Mouse (Mus musculus): Measurements from ENCODE around the gene Rras.

Gene Rras

DNA sequence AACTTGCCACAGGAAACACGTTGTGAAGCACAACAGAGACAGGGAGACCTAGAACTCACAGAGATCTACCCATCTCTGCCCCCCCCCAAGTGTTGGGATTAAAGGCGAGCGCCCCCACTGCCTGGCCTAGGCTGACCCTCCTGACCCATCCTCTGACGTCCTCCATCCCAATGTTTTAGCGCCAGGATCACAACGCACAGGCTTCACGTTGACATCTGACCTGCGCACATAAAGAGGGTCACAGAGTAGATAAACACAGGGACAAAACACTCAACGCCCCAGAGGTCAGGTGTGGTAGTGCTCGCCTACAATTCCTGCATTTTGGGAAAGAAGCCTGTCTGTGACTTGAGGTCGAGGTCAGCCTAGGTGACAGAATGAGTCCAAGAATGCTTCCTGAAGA is 18.9 kb downstream of the Rras start:
- peaks cover 28% of the 10 kb centered on the region for H3K4me1 ChIP-seq (replicated peaks; ENCODE audit: low read depth, low read length)
- no peaks in the 10 kb centered on the region for H3K9me3 ChIP-seq (ENCODE audit: low read length)
- H3K36me3 ChIP-seq (ENCODE audit: insufficient read depth, low read length): peaks cover 99% of the 10 kb centered on the region
- H3K27me3 ChIP-seq (ENCODE audit: insufficient read depth, low read length): no peaks in the 10 kb centered on the region
- TF ChIP-seq POU5F1 (IDR thresholded peaks at IDR 0.05; ENCODE audit: borderline replicate concordance, low read length): no peak
- no peak for TF ChIP-seq NANOG (IDR thresholded peaks at IDR 0.05; ENCODE audit: borderline replicate concordance, low read length)
- no peak for TF ChIP-seq CTCF (conservative IDR thresholded peaks at IDR 0.05; ENCODE audit: low read length)
- no peak overlapping the region for H3K4me3 ChIP-seq (replicated peaks; ENCODE audit: low read length)

DNA sequence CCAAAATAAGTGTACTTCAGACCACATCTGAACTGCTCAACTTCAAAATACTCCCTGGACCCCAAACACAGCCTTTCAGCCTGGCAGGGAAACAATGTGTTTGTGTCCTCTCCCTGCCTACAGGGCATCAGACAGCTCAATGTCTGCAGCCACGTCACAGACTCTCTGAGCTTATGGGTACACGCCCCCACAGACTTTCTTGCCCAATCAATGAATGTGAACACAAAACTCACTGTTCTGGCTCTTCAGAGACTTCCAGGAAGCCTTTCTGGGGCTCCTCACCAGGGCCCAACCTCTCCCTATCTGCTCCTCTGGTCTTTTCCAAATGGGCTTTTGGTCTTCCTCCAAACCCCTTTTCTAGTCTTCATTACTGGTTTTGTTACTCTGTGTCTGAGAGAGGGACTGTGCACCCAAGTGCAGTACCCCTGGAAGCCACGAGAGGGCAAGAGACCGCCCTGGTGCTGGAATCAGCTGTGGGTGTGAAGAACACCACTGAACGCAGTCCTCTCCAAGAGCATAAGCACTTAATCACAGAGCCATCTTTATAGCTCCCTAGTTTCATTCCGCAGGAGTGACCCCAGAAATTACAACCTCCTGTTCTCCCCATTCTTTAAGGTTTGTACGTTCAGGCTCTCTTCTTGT is 20.1 kb downstream of the Rras start:
- Histone ChIP-seq H3K4me3 (replicated peaks; ENCODE audit: low read length) (no peak overlapping the region), H3K9me3 (ENCODE audit: low read length) (no peaks in the 10 kb centered on the region), H3K36me3 (ENCODE audit: insufficient read depth, low read length) (peaks cover 99% of the 10 kb centered on the region), H3K27me3 (ENCODE audit: insufficient read depth, low read length) (no peaks in the 10 kb centered on the region), H3K4me1 (replicated peaks; ENCODE audit: low read depth, low read length) (peaks cover 29% of the 10 kb centered on the region)
- peak; percentile 99 for TF ChIP-seq CTCF (conservative IDR thresholded peaks at IDR 0.05; ENCODE audit: low read length)
- no peak for TF ChIP-seq POU5F1 (IDR thresholded peaks at IDR 0.05; ENCODE audit: borderline replicate concordance, low read length)
- no peak for TF ChIP-seq NANOG (IDR thresholded peaks at IDR 0.05; ENCODE audit: borderline replicate concordance, low read length)

DNA sequence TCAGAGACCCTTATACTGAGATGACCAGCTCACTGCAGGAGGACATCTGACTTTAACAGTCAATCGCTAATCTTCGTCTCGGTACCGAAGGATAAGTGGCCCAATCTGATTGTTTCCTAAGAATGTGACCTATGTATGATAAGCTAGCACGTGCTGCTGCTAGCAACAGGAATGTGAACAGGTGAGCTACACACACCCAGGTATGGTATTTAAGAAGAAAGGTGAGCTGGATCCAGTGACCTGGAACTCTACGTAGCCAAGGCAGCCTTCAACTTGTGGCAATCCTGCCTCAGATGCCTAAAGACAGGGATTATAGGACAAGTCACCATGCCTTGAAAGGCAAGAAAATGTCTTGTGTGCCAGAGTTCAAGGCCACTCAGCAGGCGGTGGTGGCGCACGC is 20.6 kb downstream of the Rras start:
- TF ChIP-seq NANOG (IDR thresholded peaks at IDR 0.05; ENCODE audit: borderline replicate concordance, low read length): no peak
- no peak for TF ChIP-seq POU5F1 (IDR thresholded peaks at IDR 0.05; ENCODE audit: borderline replicate concordance, low read length)
- TF ChIP-seq CTCF (conservative IDR thresholded peaks at IDR 0.05; ENCODE audit: low read length): no peak
- Histone ChIP-seq H3K36me3 (ENCODE audit: insufficient read depth, low read length) (peaks cover 99% of the 10 kb centered on the region), H3K27me3 (ENCODE audit: insufficient read depth, low read length) (no peaks in the 10 kb centered on the region), H3K9me3 (ENCODE audit: low read length) (no peaks in the 10 kb centered on the region), H3K4me3 (replicated peaks; ENCODE audit: low read length) (no peak overlapping the region), H3K4me1 (replicated peaks; ENCODE audit: low read depth, low read length) (peaks cover 35% of the 10 kb centered on the region)

DNA sequence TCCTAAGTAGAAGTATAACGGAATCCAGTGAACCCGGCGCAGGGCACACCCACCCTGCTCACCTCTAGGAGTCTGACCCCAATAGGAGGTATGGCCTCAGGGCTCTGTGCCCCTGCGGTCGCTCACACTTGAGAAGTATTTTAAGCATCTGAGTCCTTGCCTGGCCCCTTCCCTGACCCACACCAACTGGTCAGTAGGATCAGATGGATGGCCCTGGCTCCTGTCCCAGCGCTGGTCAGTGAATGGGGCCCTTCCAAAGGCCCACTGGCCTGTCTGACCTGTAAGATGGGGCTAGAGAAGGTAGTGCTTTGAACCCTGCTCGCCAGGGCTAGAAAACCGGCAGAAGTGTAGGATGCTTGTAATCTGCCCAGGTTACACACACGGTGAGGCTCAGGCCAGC is 23.1 kb downstream of the Rras start:
- no peaks in the 10 kb centered on the region for H3K9me3 ChIP-seq (ENCODE audit: low read length)
- H3K4me3 ChIP-seq (replicated peaks; ENCODE audit: low read length): no peak overlapping the region
- peaks cover 93% of the 10 kb centered on the region for H3K36me3 ChIP-seq (ENCODE audit: insufficient read depth, low read length)
- TF ChIP-seq NANOG (IDR thresholded peaks at IDR 0.05; ENCODE audit: borderline replicate concordance, low read length): no peak
- TF ChIP-seq POU5F1 (IDR thresholded peaks at IDR 0.05; ENCODE audit: borderline replicate concordance, low read length): no peak
- no peak for TF ChIP-seq CTCF (conservative IDR thresholded peaks at IDR 0.05; ENCODE audit: low read length)
- peaks cover 42% of the 10 kb centered on the region for H3K4me1 ChIP-seq (replicated peaks; ENCODE audit: low read depth, low read length)
- no peaks in the 10 kb centered on the region for H3K27me3 ChIP-seq (ENCODE audit: insufficient read depth, low read length)

DNA sequence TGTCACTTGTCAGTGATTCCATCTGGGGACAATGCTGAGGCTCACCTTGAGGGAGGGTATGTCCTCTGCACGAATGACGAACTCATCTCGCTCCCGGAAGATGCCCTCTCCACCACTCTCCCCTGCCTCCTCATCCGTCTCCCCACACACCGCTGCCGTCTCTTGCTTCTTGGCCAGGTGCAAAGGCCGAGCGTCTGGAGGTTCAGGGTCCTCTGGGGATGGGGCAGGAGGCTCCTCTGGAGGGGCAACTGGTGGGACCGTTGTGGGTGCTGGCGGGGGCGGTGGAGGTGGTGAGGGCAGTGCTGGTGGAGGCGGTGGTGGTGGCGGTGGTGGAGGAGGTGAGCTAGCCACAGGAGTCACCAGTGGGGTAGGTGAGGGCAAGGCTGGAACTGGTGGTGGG is 25.5 kb downstream of the Rras start:
- TF ChIP-seq POU5F1 (IDR thresholded peaks at IDR 0.05; ENCODE audit: borderline replicate concordance, low read length) (no peak), CTCF (conservative IDR thresholded peaks at IDR 0.05; ENCODE audit: low read length) (no peak), NANOG (IDR thresholded peaks at IDR 0.05; ENCODE audit: borderline replicate concordance, low read length) (no peak)
- Histone ChIP-seq H3K27me3 (ENCODE audit: insufficient read depth, low read length) (no peaks in the 10 kb centered on the region), H3K4me3 (replicated peaks; ENCODE audit: low read length) (peak overlapping the region; percentile 49; the same call in 1 of the 2 replicates), H3K4me1 (replicated peaks; ENCODE audit: low read depth, low read length) (peaks cover 49% of the 10 kb centered on the region), H3K9me3 (ENCODE audit: low read length) (no peaks in the 10 kb centered on the region), H3K36me3 (ENCODE audit: insufficient read depth, low read length) (peaks cover 93% of the 10 kb centered on the region)

DNA sequence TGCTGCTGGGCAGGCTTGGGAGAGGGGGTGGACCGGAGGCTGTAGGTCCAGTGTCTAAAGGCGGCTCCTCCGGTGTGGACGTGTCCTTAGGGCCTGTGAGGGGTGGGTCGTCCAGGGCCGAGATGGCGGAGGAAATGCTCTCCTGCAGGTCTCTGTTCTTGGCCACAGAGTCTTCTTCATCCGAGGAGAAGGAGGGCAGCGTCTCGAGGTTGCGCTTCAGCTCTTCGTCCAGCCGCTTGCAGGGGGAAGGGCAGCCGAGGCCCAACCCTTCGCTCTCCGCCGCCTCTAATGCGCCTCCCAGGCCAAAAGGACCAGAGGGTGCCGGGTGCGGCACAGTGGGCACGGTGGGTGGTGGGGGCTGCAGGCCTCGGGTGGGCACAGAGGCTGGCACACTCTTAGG is 28.0 kb downstream of the Rras start:
- TF ChIP-seq CTCF (conservative IDR thresholded peaks at IDR 0.05; ENCODE audit: low read length) (no peak), POU5F1 (IDR thresholded peaks at IDR 0.05; ENCODE audit: borderline replicate concordance, low read length) (no peak), NANOG (IDR thresholded peaks at IDR 0.05; ENCODE audit: borderline replicate concordance, low read length) (no peak)
- H3K4me3 ChIP-seq (replicated peaks; ENCODE audit: low read length): peak overlapping the region; percentile 41; the same call in 1 of the 2 replicates
- peaks cover 92% of the 10 kb centered on the region for H3K36me3 ChIP-seq (ENCODE audit: insufficient read depth, low read length)
- no peaks in the 10 kb centered on the region for H3K27me3 ChIP-seq (ENCODE audit: insufficient read depth, low read length)
- H3K9me3 ChIP-seq (ENCODE audit: low read length): no peaks in the 10 kb centered on the region
- peaks cover 69% of the 10 kb centered on the region for H3K4me1 ChIP-seq (replicated peaks; ENCODE audit: low read depth, low read length)

DNA sequence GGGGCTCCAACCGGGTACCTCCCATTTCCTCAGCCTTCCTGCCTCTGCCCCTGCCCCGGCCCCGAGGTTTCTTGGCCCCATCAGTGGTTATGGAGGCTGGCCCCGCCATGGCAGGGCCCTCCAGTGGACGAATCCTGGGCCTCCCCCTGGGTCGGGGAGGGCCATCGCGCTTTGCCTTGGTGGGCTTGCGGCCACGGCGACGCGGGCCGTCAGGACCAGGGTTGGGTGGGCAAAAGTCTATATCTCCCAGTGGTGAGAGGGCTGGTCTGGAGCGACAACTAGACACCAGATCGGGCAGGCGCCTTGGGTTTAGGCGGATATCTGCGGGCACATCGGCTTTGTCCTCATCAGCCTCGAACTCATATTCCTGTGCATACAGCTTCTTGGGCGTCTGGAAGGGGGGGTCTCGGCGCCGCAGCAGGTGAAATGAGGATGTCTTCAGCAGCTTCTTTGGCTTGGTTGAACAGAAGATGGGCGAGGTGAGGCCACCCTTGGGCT is 29.1 kb downstream of the Rras start:
- Histone ChIP-seq H3K4me3 (replicated peaks; ENCODE audit: low read length) (peak overlapping the region; percentile 67), H3K36me3 (ENCODE audit: insufficient read depth, low read length) (peaks cover 81% of the 10 kb centered on the region), H3K9me3 (ENCODE audit: low read length) (no peaks in the 10 kb centered on the region), H3K4me1 (replicated peaks; ENCODE audit: low read depth, low read length) (peaks cover 76% of the 10 kb centered on the region), H3K27me3 (ENCODE audit: insufficient read depth, low read length) (no peaks in the 10 kb centered on the region)
- TF ChIP-seq NANOG (IDR thresholded peaks at IDR 0.05; ENCODE audit: borderline replicate concordance, low read length) (no peak), CTCF (conservative IDR thresholded peaks at IDR 0.05; ENCODE audit: low read length) (no peak), POU5F1 (IDR thresholded peaks at IDR 0.05; ENCODE audit: borderline replicate concordance, low read length) (no peak)

DNA sequence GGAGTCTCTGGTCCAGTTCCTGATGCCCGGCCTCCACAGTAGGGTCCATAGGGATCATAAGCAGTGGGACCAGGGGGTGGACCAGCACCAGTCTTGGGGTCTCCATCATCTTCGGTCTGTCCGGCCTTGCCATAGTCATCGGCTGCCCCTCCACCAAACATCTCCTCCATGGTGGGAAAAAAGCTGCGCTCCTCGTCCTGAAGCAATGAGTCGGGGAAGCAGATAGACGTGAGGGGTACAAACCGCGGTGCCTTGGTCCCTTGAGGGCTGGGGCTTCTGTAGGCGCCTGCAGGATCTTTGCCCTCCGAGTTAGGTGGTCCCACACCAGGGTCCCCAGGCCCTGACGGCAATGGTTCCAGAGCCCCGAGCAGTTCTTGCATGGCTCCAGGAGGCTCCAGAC is 29.7 kb downstream of the Rras start:
- Histone ChIP-seq H3K4me3 (replicated peaks; ENCODE audit: low read length) (peak overlapping the region; percentile 67), H3K36me3 (ENCODE audit: insufficient read depth, low read length) (peaks cover 75% of the 10 kb centered on the region), H3K4me1 (replicated peaks; ENCODE audit: low read depth, low read length) (peaks cover 79% of the 10 kb centered on the region), H3K9me3 (ENCODE audit: low read length) (no peaks in the 10 kb centered on the region), H3K27me3 (ENCODE audit: insufficient read depth, low read length) (no peaks in the 10 kb centered on the region)
- TF ChIP-seq NANOG (IDR thresholded peaks at IDR 0.05; ENCODE audit: borderline replicate concordance, low read length) (no peak), POU5F1 (IDR thresholded peaks at IDR 0.05; ENCODE audit: borderline replicate concordance, low read length) (no peak), CTCF (conservative IDR thresholded peaks at IDR 0.05; ENCODE audit: low read length) (no peak)
